Mouse (Mus musculus): Measurements from ENCODE around the gene Serac1.

DNA sequence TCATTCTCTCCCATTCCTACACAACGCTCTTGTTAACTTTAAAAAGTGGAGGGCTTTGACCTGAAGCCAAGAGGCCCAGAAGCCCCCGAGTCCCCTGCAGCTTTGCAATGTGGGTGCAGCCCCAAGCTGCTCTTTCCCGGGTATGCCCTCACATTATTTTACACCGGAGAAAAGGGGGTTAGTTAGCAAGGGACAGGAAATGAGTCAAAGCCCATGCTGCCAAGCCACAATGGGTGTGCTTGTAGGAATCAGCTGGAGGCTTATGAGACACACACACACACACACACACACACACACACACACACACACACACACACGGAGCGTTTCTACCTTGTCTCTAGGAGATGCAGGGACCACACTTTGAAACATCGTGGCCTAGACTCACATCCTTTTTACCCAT, 77.7 kb downstream of the Serac1 start:
- no peak for TF ChIP-seq CTCF (IDR thresholded peaks at IDR 0.05; ENCODE audit: low read depth)
- no peak for TF ChIP-seq EP300 (IDR thresholded peaks at IDR 0.05; ENCODE audit: low read depth)

All from liver, embryonic 14.5 days (tissue).